Mouse (Mus musculus) bone marrow macrophage, adult 2 months (primary cell): ENCODE data around the gene Orm3. TPM values are rescaled to one million over a fixed set of nuclear protein-coding genes. Genes with fewer than 3 reads are reported as not detected.
A peak's percentile ranks its signal among the peaks of the same experiment; 100 is the strongest.

Experiments
- H3K27ac ChIP-seq: 2 replicates; pipeline ENCODE4 v1.5.1; 2012; ENCODE audit warnings: low read depth, low read length; ENCODE audit not compliant: insufficient read depth
- H3K4me1 ChIP-seq: 2 replicates; pipeline ENCODE4 v1.6.1; 2012; ENCODE audit warnings: low read length; ENCODE audit not compliant: control insufficient read depth, insufficient read depth
- H3K4me3 ChIP-seq: 2 replicates; pipeline ENCODE4 v1.5.1; 2012; ENCODE audit warnings: mild to moderate bottlenecking, low read length, moderate library complexity; ENCODE audit not compliant: insufficient read depth
- CTCF ChIP-seq: IDR thresholded peaks from 2 replicates; pipeline ENCODE4 v1.5.1; 2012; ENCODE audit warnings: low read depth, mild to moderate bottlenecking, low read length, moderate library complexity
- POLR2A ChIP-seq: IDR thresholded peaks from 2 replicates; pipeline ENCODE4 v1.6.1; 2012; ENCODE audit warnings: mild to moderate bottlenecking, low read depth, low read length, borderline replicate concordance
- polyA plus RNA-seq: library from polyadenylated mRNA; stranded (reverse); fragments of >200 nt; gene quantifications from 2 replicates; pipeline ENCODE4 v1.2.4, GENCODE M21; 2012; ENCODE audit not compliant: missing spikeins, insufficient read depth, insufficient read length

Gene Orm3
- polyA plus RNA-seq, 1 experiment = not detected

DNA sequence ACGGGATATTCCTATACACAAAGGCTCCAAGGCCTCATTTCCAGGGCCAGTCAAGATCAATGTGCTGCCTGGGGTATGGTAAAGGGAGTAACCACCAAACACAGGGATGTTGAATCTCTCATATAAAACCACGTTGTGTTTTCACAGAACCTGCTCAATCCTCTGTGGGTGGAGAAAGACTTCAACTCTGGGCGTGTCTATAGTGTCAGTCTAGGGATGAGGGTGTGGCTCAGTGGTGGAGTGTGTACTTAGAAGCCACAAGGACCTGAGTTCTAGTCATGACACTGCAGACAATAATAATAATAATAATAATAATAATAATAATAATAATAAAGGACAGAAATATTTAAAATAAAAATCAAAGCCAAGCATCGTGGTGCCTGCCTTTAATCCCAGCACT, 28.3 kb downstream of the Orm3 start:
- Histone ChIP-seq H3K4me1 (peaks cover 28% of the 10 kb centered on the region), H3K27ac (no peak overlapping the region), H3K4me3 (no peak overlapping the region)
- TF ChIP-seq POLR2A (no peak), CTCF (no peak)

GRCm38 (mm10) chr4:63385253-63385652, 29.3 kb downstream of the Orm3 start:
- peak overlapping the region; percentile 77 for H3K27ac ChIP-seq
- TF ChIP-seq CTCF (no peak), POLR2A (no peak)
- H3K4me3 ChIP-seq = no peak overlapping the region
- peaks cover 35% of the 10 kb centered on the region for H3K4me1 ChIP-seq

- TF ChIP-seq CTCF = no peak
- TF ChIP-seq POLR2A = no peak
- Histone ChIP-seq H3K4me1 (peaks cover 40% of the 10 kb centered on the region), H3K4me3 (peak overlapping the region; percentile 18; the same call in 1 of the 2 replicates), H3K27ac (peak overlapping the region; percentile 77)
Measured at GRCm38 (mm10) chr4:63385784-63386183, 29.8 kb downstream of the Orm3 start.

- Histone ChIP-seq H3K27ac (no peak overlapping the region), H3K4me1 (peaks cover 55% of the 10 kb centered on the region), H3K4me3 (no peak overlapping the region)
- TF ChIP-seq CTCF (no peak), POLR2A (no peak)
Measured at GRCm38 (mm10) chr4:63388029-63388428, 32.1 kb downstream of the Orm3 start.

DNA sequence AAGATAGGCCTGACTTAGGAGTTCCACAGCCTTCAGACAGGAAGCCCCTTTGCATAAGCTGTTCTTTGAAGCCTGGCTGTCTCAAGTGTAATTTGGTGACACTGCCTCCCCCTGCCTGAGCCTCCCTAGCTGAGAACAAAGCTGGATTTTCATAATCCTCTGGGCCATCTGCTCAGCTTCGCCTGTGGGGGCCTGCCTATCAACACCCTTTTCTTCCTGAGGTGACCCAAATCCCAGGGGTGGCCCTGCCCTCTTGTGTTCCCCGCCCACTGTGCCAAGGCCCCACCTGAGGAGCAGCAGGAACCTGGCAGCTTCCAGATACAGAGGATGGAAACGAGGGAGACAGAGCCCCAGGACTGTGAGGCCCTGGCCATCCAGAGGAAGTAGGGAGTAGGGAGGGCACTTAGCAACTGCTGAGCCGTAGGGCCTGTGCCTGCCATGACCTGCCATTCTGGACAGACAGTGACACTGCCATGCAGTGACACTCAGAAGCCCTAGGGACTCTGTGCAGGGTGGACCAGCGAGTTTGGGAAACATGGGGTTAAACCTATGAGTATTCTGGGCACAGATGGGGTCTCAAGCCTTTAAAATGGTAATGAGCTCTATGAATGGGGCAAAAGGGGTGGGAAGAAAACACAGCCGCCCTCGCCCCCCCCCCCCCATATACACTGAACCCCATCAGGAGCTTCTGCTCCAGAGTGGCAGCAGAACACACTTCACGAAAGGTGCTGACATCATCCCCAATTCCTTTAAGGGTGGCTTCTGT, 33.3 kb downstream of the Orm3 start:
- H3K4me1 ChIP-seq = peaks cover 55% of the 10 kb centered on the region
- TF ChIP-seq POLR2A (no peak), CTCF (no peak)
- peak overlapping the region; percentile 70 for H3K27ac ChIP-seq
- H3K4me3 ChIP-seq = no peak overlapping the region

DNA sequence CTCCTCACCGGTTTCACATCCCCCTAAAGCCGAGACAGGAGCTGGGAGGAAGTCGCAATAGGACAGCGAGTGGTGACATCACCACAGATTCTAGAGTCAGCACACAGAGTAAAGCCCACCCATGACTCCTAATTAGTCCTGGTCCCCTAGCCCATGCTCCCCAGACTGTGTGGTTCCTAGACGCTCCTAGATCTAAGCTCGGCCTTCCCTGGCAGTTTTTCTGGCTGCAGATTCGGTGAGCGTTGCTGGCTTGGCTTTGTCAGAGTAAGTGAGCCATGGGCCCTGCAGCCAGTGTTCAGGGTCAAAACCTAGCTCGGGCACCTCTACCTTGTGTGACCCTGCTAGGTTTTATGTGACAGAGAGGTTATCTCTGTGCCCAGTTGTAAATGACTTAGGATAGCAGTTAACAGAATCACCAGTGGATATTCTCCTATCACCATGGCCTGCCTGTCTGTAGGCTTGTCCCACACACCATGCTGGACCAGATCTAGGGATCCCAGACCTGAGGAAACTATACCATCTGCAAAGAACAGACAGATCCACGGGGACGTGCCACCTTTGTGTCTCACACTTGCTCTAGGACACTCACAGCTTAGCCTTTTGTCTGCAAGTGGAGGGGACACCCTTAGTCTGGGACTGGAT, 34.0 kb downstream of the Orm3 start:
- peaks cover 52% of the 10 kb centered on the region for H3K4me1 ChIP-seq

DNA sequence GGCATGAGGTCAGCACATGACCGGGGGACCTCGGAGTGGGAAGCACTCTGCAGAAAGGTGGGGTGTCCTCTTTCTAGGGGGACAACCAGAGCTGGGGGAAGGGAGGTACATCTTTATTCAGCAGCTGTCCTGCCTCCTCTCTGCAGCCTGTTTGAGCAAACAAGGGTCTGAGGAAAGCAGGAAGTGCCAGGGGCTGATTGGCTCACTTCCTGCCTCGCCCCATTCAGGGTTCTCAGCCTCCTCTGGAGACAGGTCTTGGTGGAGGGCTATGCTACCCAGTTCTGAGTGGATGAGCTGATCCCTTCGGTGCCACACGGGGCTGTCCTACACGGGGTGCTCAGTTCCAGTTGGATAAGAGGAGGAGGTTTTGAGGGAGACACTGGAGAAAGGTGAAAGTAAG, 35.4 kb downstream of the Orm3 start:
- Histone ChIP-seq H3K27ac (peak overlapping the region; percentile 59), H3K4me3 (no peak overlapping the region), H3K4me1 (peaks cover 41% of the 10 kb centered on the region)
- TF ChIP-seq POLR2A (no peak), CTCF (no peak)

More for the DNA sequence above, 34.0 kb downstream of the Orm3 start:
- TF ChIP-seq POLR2A = no peak
- TF ChIP-seq CTCF = no peak
- Histone ChIP-seq H3K4me3 (no peak overlapping the region), H3K27ac (peak overlapping the region; percentile 68)

DNA sequence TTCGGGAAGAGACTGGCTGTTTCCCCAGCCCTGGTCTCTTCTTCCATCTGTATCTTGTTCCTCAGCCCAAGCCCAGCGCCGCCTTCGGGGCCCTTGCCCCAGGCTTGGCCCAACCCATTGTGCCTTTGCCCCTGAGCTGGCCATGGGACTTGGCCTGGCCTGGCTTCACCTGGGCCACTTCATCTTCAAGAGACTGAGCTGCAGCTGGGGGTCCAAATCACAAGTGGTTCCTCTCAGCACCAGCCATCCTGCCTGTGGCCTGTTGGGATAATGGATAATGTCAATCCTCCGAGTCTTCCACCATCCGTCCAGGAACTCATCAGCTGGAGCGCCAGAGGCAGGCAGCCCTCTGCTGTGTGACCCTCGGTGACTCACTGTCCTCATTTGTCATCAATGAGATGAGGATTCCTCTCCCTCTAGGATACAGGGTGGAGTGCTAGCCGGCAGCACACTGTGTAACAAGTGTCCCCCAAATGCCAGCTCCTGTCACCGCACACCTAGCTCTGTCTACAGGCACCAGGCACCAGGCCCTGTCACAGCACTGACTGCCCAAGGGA, 42.1 kb downstream of the Orm3 start:
- Histone ChIP-seq H3K4me1 (peaks cover 24% of the 10 kb centered on the region), H3K27ac (peak overlapping the region; percentile 86), H3K4me3 (no peak overlapping the region)
- TF ChIP-seq POLR2A (no peak), CTCF (no peak)

DNA sequence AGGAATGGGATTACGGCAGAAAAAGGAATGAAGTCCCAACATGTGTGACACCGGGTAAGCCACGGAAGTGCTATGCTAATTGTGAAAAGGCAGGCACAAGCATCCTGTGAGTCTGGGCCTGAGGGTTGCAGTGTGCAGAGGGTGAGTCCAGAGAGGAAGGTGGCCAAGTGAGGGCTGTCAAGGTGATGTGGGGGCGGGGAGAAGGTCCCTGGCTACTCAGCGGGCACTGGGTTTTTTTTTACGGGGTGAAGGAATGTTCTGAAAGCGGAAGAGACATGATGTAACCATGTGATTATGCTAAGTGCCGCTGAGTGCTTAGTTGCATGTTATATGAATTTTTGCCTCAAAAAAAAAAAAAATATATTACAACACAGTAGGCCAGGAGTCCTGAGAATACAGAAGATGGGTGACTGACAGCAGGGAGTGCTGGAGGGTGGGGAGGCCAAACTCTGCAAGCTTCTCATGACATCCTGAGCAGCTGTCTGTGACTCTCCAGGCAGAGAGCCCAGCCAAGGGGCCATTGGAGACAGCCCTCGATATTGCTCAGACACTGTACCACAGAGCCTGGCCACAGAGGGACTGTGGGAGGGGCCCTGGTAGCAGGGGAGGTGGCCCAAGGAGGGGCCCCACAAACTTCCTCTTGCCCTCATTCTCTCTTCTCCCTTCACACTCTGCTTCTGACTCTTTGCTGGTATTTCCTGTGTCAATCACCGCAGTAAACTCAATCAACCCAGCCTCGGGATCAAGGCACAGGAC, 43.1 kb downstream of the Orm3 start:
- TF ChIP-seq CTCF (no peak), POLR2A (no peak)
- H3K4me3 ChIP-seq = peak overlapping the region; percentile 61
- H3K4me1 ChIP-seq = peaks cover 30% of the 10 kb centered on the region
- H3K27ac ChIP-seq = peak overlapping the region; percentile 86

DNA sequence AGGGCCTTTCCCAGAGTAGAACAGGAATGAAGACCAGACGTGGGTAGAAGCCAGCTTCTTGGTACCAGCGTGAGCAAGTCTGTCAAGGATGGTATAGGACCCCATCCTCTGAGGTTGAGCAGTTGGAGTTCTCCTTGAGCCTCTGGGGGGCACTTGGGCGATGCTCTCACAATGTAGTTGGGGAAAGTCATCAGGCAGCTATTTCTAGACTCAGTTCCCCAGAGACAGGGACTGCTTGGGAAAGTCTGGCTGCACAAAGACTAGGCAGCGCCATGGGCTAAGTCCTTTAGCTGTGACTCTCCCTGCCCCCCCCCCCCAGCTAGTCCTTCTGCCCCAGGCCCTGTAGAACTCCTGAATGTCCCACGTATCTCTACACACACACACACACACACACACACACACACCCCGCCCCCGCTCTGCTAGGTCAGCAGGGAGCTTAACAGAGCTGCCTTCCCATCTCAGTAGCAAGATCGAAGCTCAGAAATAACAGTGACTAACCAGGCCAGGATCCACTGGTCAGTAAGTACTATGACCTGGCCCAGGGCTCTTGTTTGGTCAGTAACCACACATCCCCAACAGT, 43.8 kb downstream of the Orm3 start:
- H3K4me3 ChIP-seq = peak overlapping the region; percentile 61
- TF ChIP-seq CTCF = no peak
- no peak for TF ChIP-seq POLR2A
- H3K27ac ChIP-seq = peak overlapping the region; percentile 86
- H3K4me1 ChIP-seq = peaks cover 38% of the 10 kb centered on the region
